In genomic region chrX:12153141-12154095, GRCm38 (mm10) we compare ENCODE assay signal across 8 mouse cellular contexts. TPM values are rescaled to one million over a fixed set of nuclear protein-coding genes. Genes with fewer than 3 reads are reported as not detected.
A peak's percentile ranks its signal among the peaks of the same experiment; 100 is the strongest.
DNase-seq lines count a peak whose midpoint lies in the region; ATAC-seq lines count a peak whose summit lies in the region.

No protein-coding gene starts in this region.

- intact Hi-C loops in heart, postnatal 25 days (cut with DNase I): loop anchor here (10.0 kb wide), 1 partner anchor 519 kb away; no protein-coding TSS in a partner anchor

- peaks cover 20% of the 10 kb centered on the region for H3K4me1 ChIP-seq in heart, embryonic 11.5 days (ENCODE audit: control insufficient read depth, insufficient read depth, low read length)
- H3K4me1 ChIP-seq in embryonic facial prominence, embryonic 13.5 days: peaks cover 57% of the 10 kb centered on the region

- no peak overlapping the region for H3K27ac ChIP-seq in heart, embryonic 11.5 days (ENCODE audit: low read depth, low read length)
- H3K27ac ChIP-seq in embryonic facial prominence, embryonic 13.5 days: no peak overlapping the region

- H3K9me3 ChIP-seq in heart, embryonic 11.5 days (replicated peaks; ENCODE audit: control insufficient read depth, low read length): no peaks in the 10 kb centered on the region
- no peaks in the 10 kb centered on the region for H3K9me3 ChIP-seq in embryonic facial prominence, embryonic 13.5 days

- H3K27me3 ChIP-seq in heart, embryonic 11.5 days (ENCODE audit: control insufficient read depth, insufficient read depth, low read length): peaks cover 57% of the 10 kb centered on the region
- H3K27me3 ChIP-seq in embryonic facial prominence, embryonic 13.5 days: peaks cover 95% of the 10 kb centered on the region

- H3K9ac ChIP-seq in heart, embryonic 11.5 days (ENCODE audit: low read depth, low read length): no peak overlapping the region
- no peak overlapping the region for H3K9ac ChIP-seq in embryonic facial prominence, embryonic 13.5 days

- 12% methylated on average over 31 of the region's 31 CpGs for WGBS in heart, embryonic 11.5 days (ENCODE audit: insufficient replicate concordance)
- 18% methylated on average over 31 of the region's 31 CpGs for WGBS in embryonic facial prominence, embryonic 13.5 days

- no peaks in the 10 kb centered on the region for H3K36me3 ChIP-seq in heart, embryonic 11.5 days (ENCODE audit: control insufficient read depth, insufficient read depth, low read length)
- H3K36me3 ChIP-seq in embryonic facial prominence, embryonic 13.5 days: no peaks in the 10 kb centered on the region

- H3K4me3 ChIP-seq in heart, embryonic 11.5 days (ENCODE audit: low read depth, low read length): no peak overlapping the region
- no peak overlapping the region for H3K4me3 ChIP-seq in embryonic facial prominence, embryonic 13.5 days

- no peak for ATAC-seq in heart, embryonic 11.5 days (replicated peaks; ENCODE audit: insufficient number of reproducible peaks, low FRiP score, low TSS enrichment)
- no peak for ATAC-seq in embryonic facial prominence, embryonic 13.5 days (ENCODE audit: insufficient number of reproducible peaks, insufficient read depth, low FRiP score, low TSS enrichment, low read depth)
- no peak for ATAC-seq in erythroblast, adult 5-6 weeks (replicated peaks; ENCODE audit: low FRiP score, poor library complexity, severe bottlenecking)

- DNase-seq in heart, postnatal 25 days (ENCODE audit: low spot score): no peak
- peak; percentile 79 for DNase-seq in CD4-positive helper T cell, adult 2 months (ENCODE audit: low read depth, low spot score)
- DNase-seq in lung, postnatal 10 days: peak; percentile 65
- no peak for DNase-seq in adrenal gland, adult 8-10 months
- no peak for DNase-seq in kidney, postnatal 14 days

- H3K4me2 ChIP-seq in heart, embryonic 11.5 days: peak overlapping the region; percentile 69
- H3K4me2 ChIP-seq in embryonic facial prominence, embryonic 13.5 days: peak overlapping the region; percentile 11; the same call in 1 of the 2 replicates

RNA-seq across cellular contexts. Expression of gene Bcor, which starts 6.7 kb away (rescaled TPM):
- 18.7 and 20.2 TPM in 2 replicates for polyA plus RNA-seq in heart, embryonic 11.5 days (2014; fragmentation: Nextera tagmentation; extraction: Ambion mirVana)
- total RNA-seq in heart, postnatal 25 days (2021): 10 to 100 TPM; 22.0 to 22.7 TPM
- 16.7 and 17.4 TPM in 2 replicates for polyA plus RNA-seq in embryonic facial prominence, embryonic 13.5 days (2015; fragmentation: Nextera tagmentation; extraction: Ambion mirVana)
- 10 to 100 TPM; 15.7 to 26.8 (median 19.2) TPM for total RNA-seq in adrenal gland, adult 8-10 months (2022)
- 11.0 and 11.9 TPM in 2 replicates for total RNA-seq in erythroblast, adult 5-6 weeks (2015; ENCODE audit: low replicate concordance)
- total RNA-seq in erythroblast, adult 5-6 weeks (2017; ENCODE audit: low replicate concordance): 8.7 and 9.8 TPM in 2 replicates

Comparison
In these comparisons a context has a peak if more than half of its experiments do, and no peak if none do; other contexts are left out.
1. DNase-seq: peak in CD4-positive helper T cell, adult 2 months (single experiment) and lung, postnatal 10 days (single experiment); none in heart, postnatal 25 days (single experiment), adrenal gland, adult 8-10 months (single experiment) and kidney, postnatal 14 days (single experiment).